Mouse (Mus musculus) c-Kit-positive CD71-positive TER-119-negative erythroid progenitor cells, embryonic 14.5 days (primary cell): ENCODE measurements around the gene Kctd13.

ENCODE experiments used
- DNase-seq: peaks from one replicate; pipeline ENCODE4 v3.0.0-alpha.2; 2013; ENCODE audit warnings: low read depth

Gene Kctd13

DNA sequence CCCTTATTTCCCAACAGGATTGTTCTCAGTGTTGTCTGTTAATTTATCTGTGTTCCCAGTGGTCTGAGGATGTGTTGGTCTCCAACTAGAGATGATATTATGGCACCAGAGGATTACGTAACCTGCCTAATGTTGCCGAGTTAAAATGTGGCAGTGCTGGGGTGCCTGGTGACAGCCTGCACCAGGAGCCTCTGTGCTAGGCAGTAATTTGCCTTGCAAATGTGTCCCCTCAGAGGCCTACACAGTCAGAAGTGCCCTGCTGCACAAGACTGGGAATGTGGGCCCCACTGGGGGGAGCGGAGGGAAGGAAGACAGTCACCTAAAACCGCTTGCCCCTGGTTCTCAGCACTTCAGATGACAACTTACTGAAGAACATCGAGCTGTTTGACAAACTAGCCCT is 13.1 kb downstream of the Kctd13 start:
- no peak for DNase-seq

DNA sequence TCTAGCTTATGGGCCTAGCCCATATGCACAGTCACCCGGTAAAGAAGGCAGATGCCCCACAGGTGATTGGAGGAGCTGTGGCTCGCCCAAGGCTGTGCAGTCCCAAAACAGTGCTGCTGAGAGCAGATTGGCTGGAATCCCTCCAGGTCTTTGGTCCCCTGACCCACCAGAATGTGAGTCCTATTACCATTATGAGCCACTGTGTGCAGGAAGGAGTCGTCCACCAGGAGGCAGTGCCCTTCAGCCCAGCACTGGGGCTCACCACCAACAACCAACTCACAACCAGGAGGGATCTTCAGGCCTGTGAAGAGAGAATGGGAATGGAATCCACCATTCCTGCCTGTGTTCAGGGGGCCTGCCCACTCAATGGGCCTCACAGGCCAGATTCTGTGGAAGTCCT is 17.9 kb downstream of the Kctd13 start:
- no peak for DNase-seq

DNA sequence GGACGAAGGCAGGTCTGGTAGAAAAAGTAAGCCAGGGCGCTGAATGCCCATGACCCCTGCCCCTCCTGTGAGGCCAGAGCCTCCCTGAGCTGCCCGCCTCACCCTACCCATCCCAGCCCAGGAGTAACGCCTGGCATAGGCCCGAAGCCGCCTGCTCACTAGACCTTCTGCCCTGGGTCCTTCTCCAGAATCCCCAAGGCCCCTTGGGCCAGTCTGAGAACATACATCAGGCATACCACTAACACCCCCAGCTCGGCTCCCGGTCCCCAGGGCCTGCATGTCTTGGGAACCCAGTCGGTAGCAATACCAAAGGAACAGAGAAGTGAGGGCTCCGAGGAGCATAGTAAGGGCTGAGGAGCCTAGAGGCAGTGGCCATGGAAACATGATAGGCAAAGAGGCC is 19.9 kb downstream of the Kctd13 start:
- DNase-seq, result no peak

DNA sequence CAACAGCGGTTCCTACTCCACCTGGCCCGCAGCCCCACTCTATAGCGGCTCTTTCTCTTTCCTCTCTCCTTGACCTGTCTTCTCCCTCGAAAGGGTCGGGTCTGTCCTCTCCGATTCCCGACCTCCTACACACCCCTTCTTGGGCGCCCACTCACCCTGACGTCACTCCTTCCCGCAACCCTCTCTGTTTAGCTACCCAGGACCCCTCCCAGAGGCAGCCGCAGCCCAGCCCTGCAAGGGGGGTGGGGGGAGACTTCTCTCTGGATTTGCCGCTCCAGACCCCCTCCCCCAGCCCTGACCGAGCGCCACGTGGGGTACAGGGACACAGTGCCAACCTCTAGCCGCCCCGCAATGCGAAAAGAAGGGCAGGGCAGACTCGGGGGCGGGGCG is 20.7 kb downstream of the Kctd13 start, which contains the start of gene Asphd1:
Gene Asphd1, minus strand, starts transcription at position 180 of the 390 bp plus-strand sequence.
- no peak for DNase-seq

DNA sequence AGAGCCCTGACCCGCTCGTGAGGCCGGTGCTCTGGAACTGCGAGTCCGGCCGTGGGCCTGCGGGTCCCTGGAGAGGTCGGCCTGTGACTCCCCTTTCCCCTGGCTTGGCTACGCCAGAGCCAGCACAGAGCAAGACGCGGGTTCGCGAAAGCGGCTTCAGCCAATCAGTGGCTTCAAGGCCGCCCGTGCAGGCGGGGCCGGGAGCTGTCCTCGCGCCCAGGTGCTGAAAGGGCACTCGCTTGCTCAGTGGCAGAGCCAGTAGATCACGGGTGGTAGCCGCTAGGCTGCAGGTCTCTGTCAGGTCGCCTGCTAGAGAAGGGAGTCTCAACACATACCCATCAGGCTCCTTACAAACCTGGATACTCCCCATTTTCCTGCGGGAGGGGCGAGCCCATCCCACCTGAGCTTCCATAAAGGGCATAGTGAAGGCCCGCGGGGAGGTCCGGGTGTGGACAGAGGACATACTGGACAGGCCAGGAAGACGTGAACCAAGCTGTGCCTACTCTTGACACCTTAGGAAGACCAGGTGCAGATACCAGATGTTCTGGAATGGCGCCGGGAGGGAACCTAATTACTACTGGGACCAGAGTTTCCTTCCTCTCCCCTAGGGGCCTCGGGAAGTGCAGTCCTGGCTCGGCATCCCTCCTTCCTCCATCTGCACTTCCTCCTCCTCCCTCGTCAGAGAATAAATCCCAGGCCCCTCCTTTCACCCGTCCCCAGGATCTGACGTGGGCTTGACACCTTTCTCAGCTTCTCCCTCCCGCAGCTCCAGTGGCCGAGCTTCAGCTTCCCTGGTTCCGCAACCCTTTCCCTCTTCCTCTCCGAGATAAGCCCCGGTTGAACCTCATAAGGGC is 21.3 kb downstream of the Kctd13 start, which contains the start of gene Sez6l2:
Gene Sez6l2, plus strand, starts transcription at position 771 of the 854 bp plus-strand sequence.
- DNase-seq, result peak; percentile 80

DNA sequence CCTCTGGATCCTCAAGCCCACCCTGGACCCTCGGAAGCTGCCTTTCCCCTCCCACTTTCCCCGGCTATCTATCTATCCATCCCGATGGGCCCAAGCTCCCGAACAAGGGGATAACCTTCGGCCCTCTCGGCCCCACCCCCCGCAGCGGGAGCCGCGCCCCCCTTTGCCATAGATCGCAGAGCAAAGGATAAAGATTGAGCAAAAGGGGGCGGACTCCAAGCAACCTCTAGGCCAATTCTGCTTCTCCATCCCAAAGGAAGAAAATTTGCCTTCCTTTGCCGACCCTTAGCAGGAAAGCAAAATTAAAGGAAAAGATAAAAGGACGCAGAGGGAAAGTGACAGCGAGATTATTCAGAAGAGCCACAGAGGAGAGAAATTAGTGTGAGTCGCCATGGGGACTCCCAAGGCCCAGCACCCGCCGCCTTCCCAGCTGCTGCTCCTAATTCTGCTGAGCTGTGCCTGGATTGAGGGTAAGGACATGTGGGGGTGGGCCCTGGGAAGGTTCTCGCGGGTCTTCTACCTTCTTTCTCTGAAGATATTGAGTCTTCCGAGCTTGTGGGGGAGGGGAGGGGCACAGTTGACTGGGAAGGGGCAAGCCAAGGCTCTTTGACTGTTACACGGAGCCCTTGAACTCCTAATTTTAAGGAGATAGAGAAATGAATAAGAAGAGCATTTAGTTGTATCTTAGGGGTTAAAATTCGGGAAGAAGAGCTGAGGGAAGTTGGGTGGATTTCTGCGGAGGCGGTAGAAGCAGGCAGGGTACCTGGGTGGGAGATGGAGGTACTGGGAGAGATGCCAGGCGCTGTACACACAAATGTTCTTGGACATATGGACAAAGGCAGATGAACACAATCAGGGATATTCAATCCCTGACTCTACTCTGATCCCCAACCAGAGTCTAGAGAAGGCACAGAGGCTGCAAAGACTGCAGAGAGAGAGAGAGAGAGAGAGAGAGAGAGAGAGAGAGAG is 22.3 kb downstream of the Kctd13 start:
- DNase-seq, result no peak

DNA sequence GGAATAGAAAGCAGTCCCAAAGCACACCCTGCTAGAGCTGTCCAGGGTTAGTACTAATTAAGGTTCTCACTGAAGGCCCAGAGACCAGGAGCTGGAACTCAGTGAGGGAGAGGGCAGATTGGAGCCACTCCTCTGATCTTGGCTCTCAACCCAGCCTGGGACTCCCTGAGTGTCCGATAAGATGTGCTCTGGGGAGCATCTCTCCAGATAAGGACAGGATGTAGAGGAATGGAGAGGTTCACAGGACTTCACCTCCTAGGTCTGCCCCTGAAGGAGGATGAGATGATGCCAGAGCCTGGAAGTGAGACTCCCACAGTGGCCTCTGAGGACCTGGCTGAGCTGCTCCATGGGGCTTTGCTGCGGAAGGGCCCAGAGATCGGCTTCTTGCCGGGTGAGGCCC is 23.1 kb downstream of the Kctd13 start:
- DNase-seq, result no peak

DNA sequence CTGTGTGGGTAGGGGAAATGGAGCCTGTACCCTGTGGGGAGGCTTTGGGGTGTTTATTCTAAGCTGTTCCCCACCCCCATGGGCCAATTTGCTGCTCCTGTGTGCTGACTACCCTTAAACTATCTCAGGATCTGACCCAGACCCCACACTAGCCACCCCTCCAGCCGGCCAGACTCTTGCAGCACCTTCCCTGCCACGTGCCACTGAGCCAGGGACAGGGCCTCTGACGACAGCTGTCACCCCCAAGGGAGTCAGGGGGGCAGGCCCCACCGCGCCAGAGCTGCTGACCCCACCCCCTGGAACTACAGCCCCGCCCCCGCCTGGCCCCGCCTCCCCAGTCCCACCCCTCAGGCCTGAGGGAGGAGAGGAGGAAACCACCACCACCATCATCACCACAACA is 24.0 kb downstream of the Kctd13 start:
- no peak for DNase-seq

DNA sequence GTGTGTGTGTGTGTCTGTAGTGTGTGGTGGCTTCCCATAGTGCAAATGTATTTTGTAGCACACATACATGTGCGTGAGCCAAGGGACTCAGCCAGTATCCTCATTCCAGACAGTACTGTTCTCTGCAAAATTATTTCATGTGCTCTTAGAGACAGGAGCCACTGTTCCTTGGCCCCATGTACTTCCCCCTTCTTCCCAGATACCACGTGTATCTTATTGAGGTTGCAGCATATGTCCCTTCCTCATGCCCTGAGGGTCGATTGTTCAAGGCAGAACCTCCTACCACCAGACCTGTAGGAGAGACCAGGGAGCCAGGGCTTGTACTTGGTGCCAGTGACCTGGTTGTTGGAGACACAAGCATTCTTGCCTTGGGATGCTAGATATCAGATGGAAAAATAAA is 26.4 kb downstream of the Kctd13 start:
- no peak for DNase-seq

DNA sequence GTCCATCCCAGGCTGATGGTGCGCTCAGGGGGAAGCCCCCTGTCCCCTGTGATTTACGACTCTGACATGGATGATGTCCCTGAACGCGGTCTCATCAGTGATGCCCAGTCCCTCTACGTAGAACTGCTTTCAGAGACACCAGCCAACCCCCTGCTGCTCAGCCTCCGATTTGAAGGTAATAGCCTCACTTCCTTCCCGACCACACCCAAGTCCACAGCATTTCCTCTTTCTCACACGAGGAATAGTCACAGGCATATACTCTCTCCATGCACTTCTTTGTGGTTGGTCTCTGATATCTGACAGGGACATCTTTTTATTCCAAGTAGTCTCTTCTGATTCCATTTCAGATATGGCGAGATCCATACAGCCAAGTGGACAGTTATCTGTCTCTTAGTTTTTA is 31.1 kb downstream of the Kctd13 start:
- DNase-seq, result no peak

DNA sequence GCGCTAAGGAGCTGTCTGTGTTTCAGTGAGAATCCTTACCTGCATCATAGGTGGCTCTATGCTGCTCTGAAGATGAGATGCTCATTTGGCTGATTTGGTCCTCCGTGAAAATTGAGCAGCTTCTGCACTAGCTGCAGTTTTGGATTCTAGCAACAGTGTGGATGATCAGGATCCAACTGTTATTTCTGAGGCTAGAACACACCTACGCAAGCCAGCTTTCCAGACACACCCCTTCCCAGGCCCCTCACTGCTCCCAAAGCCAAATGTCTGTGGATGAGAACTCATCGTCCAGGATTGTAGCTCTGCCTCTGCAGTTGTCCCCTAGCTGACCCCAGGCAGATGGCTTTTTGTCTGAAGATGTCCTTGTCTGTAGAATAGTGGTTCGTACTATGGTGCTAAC is 32.4 kb downstream of the Kctd13 start:
- no peak for DNase-seq

DNA sequence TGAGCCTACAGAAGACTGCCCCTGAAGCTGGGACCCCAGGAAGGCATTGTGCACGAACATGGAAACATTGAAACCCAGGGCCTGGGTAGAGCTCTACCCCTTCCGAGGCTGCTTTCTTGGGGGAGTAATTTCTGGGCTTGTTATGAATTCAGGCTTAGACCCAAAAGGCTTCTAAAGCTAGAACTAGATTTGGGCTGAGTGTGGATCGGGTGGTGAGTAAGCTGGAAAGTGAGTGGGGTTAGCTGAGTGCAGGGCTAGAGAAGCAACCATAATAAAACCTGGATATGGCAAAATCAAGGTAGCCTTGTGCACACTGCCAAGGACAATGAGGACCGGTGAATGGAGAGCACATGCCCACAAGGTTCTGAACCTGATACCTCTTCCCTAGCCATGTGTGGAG is 33.3 kb downstream of the Kctd13 start:
- no peak for DNase-seq

DNA sequence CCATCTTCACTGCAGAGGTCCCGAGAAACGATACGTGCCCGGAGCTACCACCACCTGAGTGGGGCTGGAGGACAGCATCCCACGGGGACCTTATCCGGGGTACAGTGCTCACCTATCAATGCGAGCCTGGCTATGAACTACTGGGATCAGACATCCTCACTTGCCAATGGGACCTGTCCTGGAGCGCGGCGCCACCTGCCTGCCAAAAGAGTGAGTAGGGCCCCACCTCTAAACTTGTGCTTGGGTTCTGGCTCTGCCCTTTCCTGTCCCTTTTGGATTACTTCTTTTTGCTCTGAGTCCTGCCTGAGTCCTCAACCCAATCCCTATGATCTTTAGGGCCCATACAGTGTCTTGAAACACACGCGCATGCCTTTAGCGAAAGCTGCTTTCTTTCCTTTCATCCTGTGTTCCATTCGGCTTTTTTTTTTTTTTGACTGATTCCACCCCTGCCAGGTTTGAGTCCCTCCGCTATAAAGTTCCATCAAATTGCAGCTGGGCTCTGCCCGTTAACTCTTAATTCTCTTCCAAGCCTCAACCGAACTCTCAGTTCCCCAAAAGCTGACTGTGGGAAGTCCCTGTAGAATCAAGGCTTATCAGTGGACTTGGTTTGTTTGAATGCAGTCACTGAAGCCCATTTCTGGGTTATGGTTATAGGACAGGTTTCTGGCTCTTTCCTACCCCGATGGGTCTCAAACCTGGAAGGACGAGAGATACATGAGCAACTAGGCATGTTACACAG is 35.0 kb downstream of the Kctd13 start:
- DNase-seq, result no peak

DNA sequence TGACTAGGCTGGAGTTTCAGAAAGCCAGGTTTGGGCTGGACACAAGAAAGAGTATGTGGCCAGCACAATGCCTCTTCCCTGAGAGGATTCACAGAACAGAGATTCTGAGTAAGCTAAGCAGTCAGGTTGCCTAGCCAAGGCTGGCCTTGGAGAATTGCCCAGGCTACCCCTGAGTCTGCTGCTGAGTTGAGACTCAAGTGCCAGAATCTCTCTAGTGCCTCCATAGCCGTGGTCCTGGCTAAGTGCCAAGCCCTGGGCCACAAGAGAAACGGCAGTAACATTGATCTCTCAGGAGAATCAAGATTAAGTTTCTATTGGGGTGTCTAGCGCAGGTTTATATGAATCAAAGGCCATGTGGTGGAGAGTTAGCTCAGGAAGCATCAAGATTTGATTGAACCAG is 36.9 kb downstream of the Kctd13 start:
- no peak for DNase-seq

DNA sequence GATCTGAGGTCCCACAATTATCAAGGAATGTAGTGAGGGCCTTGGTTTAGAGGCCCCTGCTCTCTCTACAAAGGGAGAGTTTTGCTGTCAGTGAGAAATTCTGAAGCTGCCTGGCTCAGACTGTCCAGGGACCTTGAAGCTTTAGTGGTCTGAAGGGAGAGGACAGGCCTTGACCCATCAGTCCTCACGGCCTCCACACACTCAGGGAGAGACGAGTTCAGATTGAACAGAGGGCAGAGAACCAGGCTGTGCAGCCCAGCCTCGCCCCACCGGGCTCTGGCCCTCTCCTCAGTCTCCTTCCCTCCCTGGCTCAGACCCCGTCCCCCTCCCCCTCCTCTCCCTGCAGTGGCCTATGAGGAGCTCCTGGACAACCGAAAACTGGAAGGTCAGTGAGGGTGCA is 38.7 kb downstream of the Kctd13 start:
- no peak for DNase-seq

DNA sequence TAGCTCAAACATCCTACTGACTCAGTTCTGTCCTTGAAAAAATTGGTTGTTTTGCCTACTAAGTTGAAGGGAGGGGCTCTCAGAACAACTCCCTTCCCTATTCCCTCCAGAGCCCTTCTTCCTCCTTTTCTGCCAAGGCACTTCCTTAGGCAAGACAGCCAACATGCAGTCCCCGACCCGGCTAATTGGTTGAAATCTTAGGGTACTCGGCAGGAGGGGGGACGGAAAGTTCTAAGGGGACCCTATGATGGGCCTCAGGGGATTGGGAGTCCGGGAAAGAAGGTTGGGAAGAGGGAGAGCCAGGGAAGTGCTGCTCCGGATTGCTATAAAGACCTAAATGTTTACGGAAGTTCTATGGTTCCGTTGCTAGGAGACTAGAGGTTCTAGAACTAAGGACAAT is 46.8 kb downstream of the Kctd13 start:
- no peak for DNase-seq

DNA sequence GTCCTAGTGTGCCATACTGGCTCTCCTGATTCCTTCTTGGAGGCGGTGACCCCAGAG is 47.0 kb downstream of the Kctd13 start, which contains the start of gene Cdipt:
Gene Cdipt, plus strand, starts transcription at position 22 of the 57 bp plus-strand sequence.
- no peak for DNase-seq

DNA sequence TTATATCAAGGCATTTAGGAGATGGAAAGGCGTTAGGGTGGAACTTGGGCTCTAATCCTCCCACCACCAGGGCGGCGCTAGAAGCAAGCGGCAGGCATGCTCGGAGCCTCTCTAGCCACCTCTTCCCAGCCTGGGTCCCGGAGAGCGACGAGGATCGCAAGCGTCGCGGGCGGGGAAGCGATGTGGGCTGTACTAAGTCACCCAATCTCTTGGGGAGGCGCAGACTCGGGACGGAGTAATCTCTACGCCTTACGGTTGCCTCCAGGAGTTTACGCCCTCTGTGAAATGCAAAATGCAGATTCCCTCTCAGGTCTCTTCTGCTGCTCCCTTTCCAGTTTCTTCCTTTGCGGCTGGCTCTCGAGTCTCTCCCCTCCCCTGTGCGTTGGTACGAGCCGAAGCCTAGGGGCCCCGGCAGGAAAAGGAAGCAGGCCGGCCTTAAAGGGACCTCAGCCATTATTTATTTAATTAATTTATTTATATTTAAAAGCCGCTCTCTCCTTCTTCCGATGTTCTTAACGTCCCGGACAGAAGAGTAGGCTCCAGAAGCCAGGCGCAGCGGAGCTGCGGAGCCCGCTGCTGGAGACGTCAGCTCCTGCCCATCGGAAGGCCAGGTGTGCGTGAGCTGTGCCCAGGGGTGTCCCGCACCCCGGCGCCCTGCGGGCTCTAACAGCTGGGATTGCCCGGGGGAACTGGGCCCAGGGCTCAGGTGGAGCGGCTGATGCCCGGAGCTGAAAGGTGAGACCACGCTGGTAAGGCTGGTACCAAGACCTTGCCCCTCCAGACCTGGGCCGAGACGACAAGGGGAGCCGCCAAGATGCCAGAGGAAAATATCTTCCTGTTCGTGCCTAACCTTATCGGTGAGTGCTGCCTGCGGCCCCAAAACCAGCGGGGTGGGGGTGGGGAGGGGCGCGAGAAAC is 47.5 kb downstream of the Kctd13 start, which contains the start of gene Cdiptos:
Gene Cdiptos, minus strand, starts transcription at position 149 of the 917 bp plus-strand sequence.
- peak; percentile 96 for DNase-seq

DNA sequence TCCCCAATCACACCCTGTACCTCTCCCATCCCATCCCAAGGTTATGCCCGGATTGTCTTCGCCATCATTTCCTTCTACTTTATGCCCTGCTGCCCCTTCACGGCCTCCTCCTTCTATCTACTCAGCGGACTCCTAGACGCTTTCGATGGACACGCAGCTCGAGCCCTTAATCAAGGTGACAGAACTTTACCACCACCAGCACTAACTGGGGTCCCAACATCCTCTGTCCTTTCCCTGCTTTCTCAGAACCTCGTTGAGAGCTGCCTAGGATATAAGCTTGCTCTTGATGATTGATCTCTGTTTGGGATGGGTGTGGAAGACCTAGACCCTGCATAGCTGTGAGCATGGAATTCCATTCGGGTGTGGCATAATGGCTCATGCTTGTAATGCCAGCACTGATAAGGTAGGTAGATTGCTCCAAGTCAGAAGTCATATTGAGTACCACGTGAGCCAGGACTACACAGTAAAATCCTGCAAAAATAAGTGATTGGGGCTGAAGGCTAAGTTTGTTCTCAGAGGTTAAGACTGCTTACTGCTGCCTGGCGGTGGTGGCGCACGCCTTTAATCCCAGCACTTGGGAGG is 48.3 kb downstream of the Kctd13 start:
- peak; percentile 28 for DNase-seq

DNA sequence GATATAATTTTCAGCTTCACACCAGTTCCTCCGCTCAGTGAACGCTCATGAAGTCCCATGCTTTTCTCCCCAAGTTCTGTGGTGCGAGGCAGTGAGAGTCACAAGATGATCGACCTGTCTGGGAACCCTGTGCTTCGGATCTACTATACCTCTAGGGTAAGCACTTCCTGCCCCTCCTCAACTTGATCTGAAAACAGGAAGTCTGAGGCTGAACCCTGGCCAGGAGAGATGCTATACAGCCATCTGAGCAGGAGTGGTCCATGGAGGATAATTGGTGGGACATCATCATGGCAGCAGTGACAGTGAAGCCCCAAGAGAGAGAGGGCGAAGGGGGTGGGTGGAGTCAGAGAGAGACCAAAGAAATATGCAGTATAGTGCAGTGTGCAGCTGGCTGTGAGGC is 50.2 kb downstream of the Kctd13 start:
- no peak for DNase-seq

DNA sequence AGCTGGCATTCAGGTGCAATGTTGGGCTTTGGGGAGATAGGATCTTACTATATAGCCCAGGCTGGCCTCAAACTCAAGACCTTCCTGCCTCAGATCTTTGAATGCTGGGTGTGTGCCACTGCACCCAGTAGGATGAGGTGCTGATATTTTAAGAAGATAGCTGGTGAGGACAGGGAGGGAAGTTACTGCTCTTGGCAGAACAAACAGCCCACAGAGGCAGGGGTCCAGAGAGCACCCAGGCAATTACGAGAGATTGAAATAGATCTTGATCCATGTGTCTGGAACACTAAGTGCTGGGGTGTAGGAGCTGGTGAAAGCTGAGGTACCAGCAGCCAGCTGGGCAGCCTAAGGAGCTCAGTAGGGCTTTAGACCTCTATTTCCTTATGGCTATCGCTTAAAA is 52.9 kb downstream of the Kctd13 start:
- DNase-seq, result no peak
